Mouse (Mus musculus): ENCODE measurements at regions not wholly inside any gene's neighbourhood (a gene's known extent, or its start where the extent isn't known, plus 50 kb on each side); places are given as distances from the start of the nearest gene placed in this dataset.

DNA sequence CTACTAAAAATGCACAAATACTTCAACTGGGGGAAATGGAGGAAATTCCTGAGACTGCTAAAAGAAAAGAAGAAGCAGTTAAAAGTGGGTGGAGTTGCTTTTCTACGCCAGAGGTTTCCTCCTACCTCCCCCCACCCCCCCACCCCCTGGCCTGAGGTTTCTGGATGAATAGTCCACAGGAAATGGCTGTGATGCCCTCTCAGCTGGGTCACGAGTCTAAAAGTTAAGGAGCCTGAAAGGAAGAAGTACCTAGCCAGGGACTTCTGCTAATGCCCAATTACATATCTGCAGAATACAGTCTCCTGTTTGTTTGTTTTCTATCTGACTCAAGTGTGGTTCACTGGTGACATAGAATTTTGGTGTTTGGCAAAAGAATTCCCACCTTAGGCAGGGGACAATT is 169.4 kb downstream of the Mtx2 start:
- ATAC-seq (ENCODE audit: extremely low read depth, insufficient number of reproducible peaks, low FRiP score, poor library complexity, severe bottlenecking) (no peak), DNase-seq (ENCODE audit: low spot score) (no peak)
- H3K36me3 ChIP-seq (replicated peaks) = no peaks in the 10 kb centered on the region
- no peaks in the 10 kb centered on the region for H3K9me3 ChIP-seq (replicated peaks)
- H3K4me3 ChIP-seq (ENCODE audit: low read depth, low read length) = no peak overlapping the region
- H3K4me1 ChIP-seq (ENCODE audit: insufficient read depth, low read depth, low read length) = no peaks in the 10 kb centered on the region
- peaks cover 14% of the 10 kb centered on the region; the same call in 1 of the 2 replicates for H3K27me3 ChIP-seq (ENCODE audit: insufficient read depth, low read length)
- TF ChIP-seq GATA1 (IDR thresholded peaks at IDR 0.05; ENCODE audit: borderline replicate concordance, low read length) (no peak), TAL1 (conservative IDR thresholded peaks at IDR 0.05; ENCODE audit: low read depth, low read length) (no peak), GATA2 (IDR thresholded peaks at IDR 0.05; ENCODE audit: borderline replicate concordance, low read depth, low read length) (no peak), POLR2AphosphoS5 (IDR thresholded peaks at IDR 0.05; ENCODE audit: insufficient replicate concordance, low read depth, low read length) (no peak), CTCF (IDR thresholded peaks at IDR 0.05; ENCODE audit: low read depth, low read length) (no peak)

- Histone ChIP-seq H3K9me3 (replicated peaks) (no peaks in the 10 kb centered on the region), H3K36me3 (replicated peaks) (no peaks in the 10 kb centered on the region), H3K4me1 (ENCODE audit: insufficient read depth, low read depth, low read length) (no peaks in the 10 kb centered on the region), H3K4me3 (ENCODE audit: low read depth, low read length) (no peak overlapping the region), H3K27me3 (ENCODE audit: insufficient read depth, low read length) (peaks cover 9% of the 10 kb centered on the region; the same call in 1 of the 2 replicates)
- TF ChIP-seq GATA1 (IDR thresholded peaks at IDR 0.05; ENCODE audit: borderline replicate concordance, low read length) (no peak), GATA2 (IDR thresholded peaks at IDR 0.05; ENCODE audit: borderline replicate concordance, low read depth, low read length) (no peak), TAL1 (conservative IDR thresholded peaks at IDR 0.05; ENCODE audit: low read depth, low read length) (no peak), POLR2AphosphoS5 (IDR thresholded peaks at IDR 0.05; ENCODE audit: insufficient replicate concordance, low read depth, low read length) (no peak), CTCF (IDR thresholded peaks at IDR 0.05; ENCODE audit: low read depth, low read length) (no peak)
- no peak for DNase-seq (ENCODE audit: low spot score)
- no peak for ATAC-seq (ENCODE audit: extremely low read depth, insufficient number of reproducible peaks, low FRiP score, poor library complexity, severe bottlenecking)
Measured at GRCm38 (mm10) chr2:74997736-74998135, 172.1 kb downstream of the Mtx2 start.

DNA sequence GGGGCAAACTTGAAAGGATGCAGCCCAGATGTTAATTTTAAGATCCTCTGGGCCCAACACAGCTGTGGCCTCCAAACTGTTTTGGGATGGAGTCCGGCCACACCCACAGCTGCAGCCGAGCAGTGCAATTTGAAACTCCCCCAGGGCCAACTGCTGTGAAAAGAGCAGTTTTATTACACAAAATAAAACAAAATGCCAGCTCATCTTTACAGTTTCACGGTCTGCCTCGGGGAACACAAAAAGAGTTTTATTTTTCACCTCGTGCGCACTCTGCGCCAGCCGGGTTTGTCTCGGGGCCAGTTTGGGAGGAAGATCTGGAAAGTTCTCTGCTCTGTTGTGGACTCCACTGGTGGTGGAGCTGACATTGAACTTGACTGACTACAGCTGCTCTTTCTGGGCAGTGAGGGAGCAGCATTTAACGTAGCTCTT is 174.8 kb downstream of the Mtx2 start:
- no peak for DNase-seq (ENCODE audit: low spot score)
- Histone ChIP-seq H3K4me1 (ENCODE audit: insufficient read depth, low read depth, low read length) (no peaks in the 10 kb centered on the region), H3K4me3 (ENCODE audit: low read depth, low read length) (no peak overlapping the region), H3K9me3 (replicated peaks) (no peaks in the 10 kb centered on the region), H3K27me3 (ENCODE audit: insufficient read depth, low read length) (peaks cover 9% of the 10 kb centered on the region; the same call in 1 of the 2 replicates), H3K36me3 (replicated peaks) (no peaks in the 10 kb centered on the region)
- TF ChIP-seq GATA1 (IDR thresholded peaks at IDR 0.05; ENCODE audit: borderline replicate concordance, low read length) (no peak), TAL1 (conservative IDR thresholded peaks at IDR 0.05; ENCODE audit: low read depth, low read length) (no peak), CTCF (IDR thresholded peaks at IDR 0.05; ENCODE audit: low read depth, low read length) (no peak), GATA2 (IDR thresholded peaks at IDR 0.05; ENCODE audit: borderline replicate concordance, low read depth, low read length) (no peak), POLR2AphosphoS5 (IDR thresholded peaks at IDR 0.05; ENCODE audit: insufficient replicate concordance, low read depth, low read length) (no peak)
- ATAC-seq (ENCODE audit: extremely low read depth, insufficient number of reproducible peaks, low FRiP score, poor library complexity, severe bottlenecking) = no peak

GRCm38 (mm10) chr2:75002562-75002961 is 177.0 kb downstream of the Mtx2 start:
- H3K9me3 ChIP-seq (replicated peaks) = no peaks in the 10 kb centered on the region
- H3K27me3 ChIP-seq (ENCODE audit: insufficient read depth, low read length) = 0 out of 2 replicates have a peak, but pooled peaks cover 4% of the 10 kb centered on the region
- H3K4me1 ChIP-seq (ENCODE audit: insufficient read depth, low read depth, low read length) = no peaks in the 10 kb centered on the region
- H3K36me3 ChIP-seq (replicated peaks) = no peaks in the 10 kb centered on the region
- H3K4me3 ChIP-seq (ENCODE audit: low read depth, low read length) = no peak overlapping the region
- DNase-seq (ENCODE audit: low spot score) (no peak), ATAC-seq (ENCODE audit: extremely low read depth, insufficient number of reproducible peaks, low FRiP score, poor library complexity, severe bottlenecking) (no peak)
- no peak for TF ChIP-seq CTCF (IDR thresholded peaks at IDR 0.05; ENCODE audit: low read depth, low read length)
- no peak for TF ChIP-seq GATA2 (IDR thresholded peaks at IDR 0.05; ENCODE audit: borderline replicate concordance, low read depth, low read length)
- TF ChIP-seq TAL1 (conservative IDR thresholded peaks at IDR 0.05; ENCODE audit: low read depth, low read length) = no peak
- TF ChIP-seq GATA1 (IDR thresholded peaks at IDR 0.05; ENCODE audit: borderline replicate concordance, low read length) = no peak
- TF ChIP-seq POLR2AphosphoS5 (IDR thresholded peaks at IDR 0.05; ENCODE audit: insufficient replicate concordance, low read depth, low read length) = no peak

GRCm38 (mm10) chr2:75008116-75008515 is 182.5 kb downstream of the Mtx2 start:
- DNase-seq (ENCODE audit: low spot score) = no peak
- H3K27me3 ChIP-seq (ENCODE audit: insufficient read depth, low read length) = peaks cover 15% of the 10 kb centered on the region
- H3K4me1 ChIP-seq (ENCODE audit: insufficient read depth, low read depth, low read length) = no peaks in the 10 kb centered on the region
- no peak overlapping the region for H3K4me3 ChIP-seq (ENCODE audit: low read depth, low read length)
- H3K36me3 ChIP-seq (replicated peaks) = no peaks in the 10 kb centered on the region
- TF ChIP-seq GATA2 (IDR thresholded peaks at IDR 0.05; ENCODE audit: borderline replicate concordance, low read depth, low read length) = no peak
- no peak for TF ChIP-seq CTCF (IDR thresholded peaks at IDR 0.05; ENCODE audit: low read depth, low read length)
- no peak for TF ChIP-seq GATA1 (IDR thresholded peaks at IDR 0.05; ENCODE audit: borderline replicate concordance, low read length)
- TF ChIP-seq TAL1 (conservative IDR thresholded peaks at IDR 0.05; ENCODE audit: low read depth, low read length) = no peak
- no peak for TF ChIP-seq POLR2AphosphoS5 (IDR thresholded peaks at IDR 0.05; ENCODE audit: insufficient replicate concordance, low read depth, low read length)
- no peak for ATAC-seq (ENCODE audit: extremely low read depth, insufficient number of reproducible peaks, low FRiP score, poor library complexity, severe bottlenecking)
- no peaks in the 10 kb centered on the region for H3K9me3 ChIP-seq (replicated peaks)

DNA sequence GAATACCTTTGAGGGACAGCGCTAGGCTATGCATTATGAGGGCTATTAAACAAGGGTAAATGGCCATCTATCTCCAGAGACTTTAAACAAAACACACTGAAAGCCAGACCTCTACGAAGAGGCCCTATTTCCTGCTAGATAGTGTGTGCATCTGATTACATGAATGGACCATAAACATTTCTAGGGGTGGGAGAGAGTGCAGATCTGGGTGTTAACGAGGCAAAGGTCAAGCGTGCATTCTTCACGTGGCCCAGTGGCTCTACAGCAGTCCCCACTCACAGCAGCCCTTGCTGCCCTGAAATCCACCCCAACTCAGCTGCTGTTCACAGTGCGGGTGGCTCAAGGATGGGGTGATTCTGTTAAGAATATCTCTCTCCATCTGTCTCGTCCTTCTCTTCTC is 185.0 kb downstream of the Mtx2 start:
- H3K9me3 ChIP-seq (replicated peaks) = no peaks in the 10 kb centered on the region
- no peaks in the 10 kb centered on the region for H3K4me1 ChIP-seq (ENCODE audit: insufficient read depth, low read depth, low read length)
- H3K4me3 ChIP-seq (ENCODE audit: low read depth, low read length) = no peak overlapping the region
- TF ChIP-seq POLR2AphosphoS5 (IDR thresholded peaks at IDR 0.05; ENCODE audit: insufficient replicate concordance, low read depth, low read length) = no peak
- TF ChIP-seq TAL1 (conservative IDR thresholded peaks at IDR 0.05; ENCODE audit: low read depth, low read length) = no peak
- TF ChIP-seq GATA2 (IDR thresholded peaks at IDR 0.05; ENCODE audit: borderline replicate concordance, low read depth, low read length) = no peak
- no peak for TF ChIP-seq CTCF (IDR thresholded peaks at IDR 0.05; ENCODE audit: low read depth, low read length)
- no peak for TF ChIP-seq GATA1 (IDR thresholded peaks at IDR 0.05; ENCODE audit: borderline replicate concordance, low read length)
- no peaks in the 10 kb centered on the region for H3K36me3 ChIP-seq (replicated peaks)
- ATAC-seq (ENCODE audit: extremely low read depth, insufficient number of reproducible peaks, low FRiP score, poor library complexity, severe bottlenecking) (no peak), DNase-seq (ENCODE audit: low spot score) (no peak)
- H3K27me3 ChIP-seq (ENCODE audit: insufficient read depth, low read length) = peaks cover 24% of the 10 kb centered on the region

Measured in G1E (cell line).